Mouse (Mus musculus): ENCODE data around the gene Cd47. TPM values are rescaled to one million over a fixed set of nuclear protein-coding genes. Genes with fewer than 3 reads are reported as not detected.

The Cd47 gene
- polyA plus RNA-seq, 1 experiment from 2014 or later = 80.5 TPM

DNA sequence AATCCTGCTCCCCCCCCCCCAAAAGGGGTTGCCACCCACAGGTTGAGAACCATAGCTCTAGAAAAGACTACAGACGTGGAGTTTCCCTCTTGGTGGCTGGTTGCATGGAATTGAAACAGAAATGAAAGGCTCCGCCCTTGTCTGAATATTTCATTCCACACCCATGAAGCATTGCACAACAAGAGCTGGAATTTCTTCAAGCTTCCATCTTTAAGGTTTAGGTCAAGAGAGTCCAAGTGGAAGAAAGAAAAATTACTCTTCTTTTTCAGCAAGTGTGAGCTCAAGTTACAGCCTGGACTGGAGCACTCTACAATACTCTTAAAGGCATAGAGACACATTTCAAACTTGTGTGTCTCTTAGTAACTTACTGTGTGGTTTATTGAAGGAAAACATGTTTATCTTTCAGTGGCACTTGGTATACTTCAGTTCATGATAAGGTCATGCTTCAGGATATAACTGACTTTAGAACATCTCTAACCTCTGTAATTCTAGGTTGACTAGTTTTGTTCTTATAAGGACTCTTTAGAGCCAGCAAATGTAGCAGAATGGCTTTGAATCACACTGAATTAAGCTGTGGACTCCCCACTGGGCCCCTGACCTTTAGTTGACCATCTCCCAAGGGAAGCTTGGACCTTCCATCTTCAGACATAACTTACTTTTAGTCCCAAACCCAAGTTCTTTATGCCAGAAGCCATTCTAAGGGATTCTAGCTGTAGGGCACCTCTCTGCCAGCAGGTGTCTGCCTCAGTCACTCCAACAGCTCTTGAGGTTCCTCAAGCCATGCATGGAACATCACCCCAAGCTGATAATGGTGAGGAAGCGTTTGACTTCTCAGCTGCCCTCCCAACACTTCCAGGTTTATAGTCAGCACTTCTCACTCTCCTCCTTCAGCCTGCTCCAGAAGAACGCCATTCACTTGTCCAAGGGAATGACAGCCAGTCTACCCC is 58.8 kb downstream of the Cd47 start:
- Histone ChIP-seq H3K27ac (no peak overlapping the region), H3K9ac (no peak overlapping the region), H3K9me3 (no peaks in the 10 kb centered on the region), H3K4me1 (peaks cover 5% of the 10 kb centered on the region), H3K27me3 (replicated peaks) (no peaks in the 10 kb centered on the region), H3K36me3 (no peaks in the 10 kb centered on the region), H3K4me2 (replicated peaks) (no peak overlapping the region), H3K4me3 (no peak overlapping the region)
- no peak for ATAC-seq (ENCODE audit: low FRiP score, low read depth)
- 82% methylated on average over 4 of the region's 4 CpGs for WGBS

DNA sequence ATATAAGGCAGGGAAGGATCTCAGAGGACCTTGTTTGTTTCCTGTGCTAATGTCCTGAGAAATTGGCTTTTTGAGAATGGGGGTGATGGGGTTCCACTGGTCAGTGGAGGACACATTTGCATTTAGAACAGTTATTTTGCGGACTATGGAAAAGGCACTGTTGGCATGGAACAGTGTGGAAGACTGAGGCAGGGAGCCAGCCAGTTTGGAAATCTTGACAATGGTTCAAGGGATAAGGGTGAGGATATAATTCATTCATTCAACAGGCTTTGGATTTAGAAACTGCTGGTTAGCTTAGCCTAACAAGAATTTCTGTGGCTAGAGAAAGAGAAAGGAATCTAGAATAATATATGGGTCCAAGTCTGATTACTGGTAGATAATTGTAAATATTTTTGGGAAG is 61.7 kb downstream of the Cd47 start:
- Histone ChIP-seq H3K4me2 (replicated peaks) (no peak overlapping the region), H3K9me3 (peaks cover 4% of the 10 kb centered on the region; the same call in 1 of the 2 replicates), H3K4me1 (peaks cover 5% of the 10 kb centered on the region; the same call in 1 of the 2 replicates), H3K27me3 (replicated peaks) (no peaks in the 10 kb centered on the region), H3K27ac (no peak overlapping the region), H3K4me3 (no peak overlapping the region), H3K9ac (no peak overlapping the region), H3K36me3 (no peaks in the 10 kb centered on the region)
- no peak for ATAC-seq (ENCODE audit: low FRiP score, low read depth)
- WGBS = 97% methylated on average over 1 of the region's 1 CpGs

DNA sequence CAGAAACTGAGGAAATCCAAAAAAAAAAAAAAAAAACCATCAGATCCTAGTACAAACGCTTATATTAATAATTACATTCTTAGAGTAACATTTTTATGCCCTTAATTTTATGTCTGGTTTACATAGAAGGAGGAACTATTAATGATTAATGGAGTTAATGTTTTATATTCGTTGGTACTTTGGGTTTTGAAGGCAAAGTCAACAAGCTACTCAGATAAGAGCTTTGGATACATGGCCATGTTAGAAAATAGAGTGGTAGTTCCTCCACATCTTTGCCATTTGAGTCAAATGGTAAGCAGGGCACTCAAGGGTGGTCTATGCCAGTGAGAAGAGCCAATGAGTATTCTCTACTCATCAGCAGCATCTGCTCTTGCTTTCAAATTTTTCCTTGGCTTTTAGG is 66.3 kb downstream of the Cd47 start:
- peaks cover 8% of the 10 kb centered on the region for H3K36me3 ChIP-seq
- H3K27me3 ChIP-seq (replicated peaks) = no peaks in the 10 kb centered on the region
- no peaks in the 10 kb centered on the region for H3K4me1 ChIP-seq
- 91% methylated on average over 2 of the region's 2 CpGs for WGBS
- no peak overlapping the region for H3K9ac ChIP-seq
- H3K4me2 ChIP-seq (replicated peaks) = no peak overlapping the region
- no peak for ATAC-seq (ENCODE audit: low FRiP score, low read depth)
- H3K27ac ChIP-seq = no peak overlapping the region
- H3K4me3 ChIP-seq = no peak overlapping the region
- H3K9me3 ChIP-seq = peaks cover 4% of the 10 kb centered on the region; the same call in 1 of the 2 replicates

DNA sequence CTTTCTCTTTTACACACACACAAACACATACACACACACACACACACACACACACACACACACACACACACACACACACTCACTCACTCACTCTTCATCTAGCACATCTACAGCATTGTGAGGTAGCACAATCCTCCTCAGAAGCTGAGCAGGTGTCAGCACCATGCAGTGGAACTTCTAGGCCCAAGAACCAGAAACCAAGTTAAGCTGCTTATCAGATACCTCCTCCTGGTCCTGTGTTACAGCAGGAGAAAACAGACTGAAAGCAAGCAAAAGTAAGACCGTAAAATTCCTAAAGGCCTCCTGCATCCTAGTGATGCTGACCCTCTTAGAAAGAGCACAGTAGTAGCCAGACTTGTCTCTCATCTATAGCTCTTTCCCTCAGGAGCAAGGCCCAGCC is 67.9 kb downstream of the Cd47 start:
- no peak for ATAC-seq (ENCODE audit: low FRiP score, low read depth)
- H3K27ac ChIP-seq = no peak overlapping the region
- H3K9ac ChIP-seq = no peak overlapping the region
- WGBS = 98% methylated on average over 1 of the region's 1 CpGs
- H3K36me3 ChIP-seq = peaks cover 8% of the 10 kb centered on the region
- H3K4me1 ChIP-seq = no peaks in the 10 kb centered on the region
- no peak overlapping the region for H3K4me2 ChIP-seq (replicated peaks)
- H3K9me3 ChIP-seq = peaks cover 4% of the 10 kb centered on the region; the same call in 1 of the 2 replicates
- H3K4me3 ChIP-seq = no peak overlapping the region
- no peaks in the 10 kb centered on the region for H3K27me3 ChIP-seq (replicated peaks)

DNA sequence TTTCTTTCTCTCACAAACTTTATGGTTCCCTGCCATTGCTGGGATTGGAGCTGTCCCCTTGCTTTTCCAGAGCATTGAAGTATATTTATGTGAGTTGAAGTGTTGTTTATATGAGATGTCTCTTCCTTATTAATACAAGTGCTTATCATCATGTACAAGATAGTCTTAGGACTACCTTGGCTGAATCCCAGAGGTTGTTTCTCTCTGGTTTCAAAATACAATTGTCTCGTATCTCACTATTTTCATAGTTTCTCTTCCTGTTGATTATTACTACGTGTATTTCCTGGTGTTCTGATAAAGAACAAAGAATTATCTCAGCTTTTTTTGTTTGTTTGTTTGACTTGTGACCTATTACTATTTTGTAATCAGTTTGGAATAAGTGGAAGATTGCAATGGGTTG is 73.6 kb downstream of the Cd47 start:
- no peak overlapping the region for H3K27ac ChIP-seq
- no peak overlapping the region for H3K4me3 ChIP-seq
- ATAC-seq (ENCODE audit: low FRiP score, low read depth) = no peak
- no peaks in the 10 kb centered on the region for H3K27me3 ChIP-seq (replicated peaks)
- WGBS = 91% methylated on average over 2 of the region's 2 CpGs
- H3K9ac ChIP-seq = no peak overlapping the region
- no peaks in the 10 kb centered on the region for H3K36me3 ChIP-seq
- no peaks in the 10 kb centered on the region for H3K4me1 ChIP-seq
- no peak overlapping the region for H3K4me2 ChIP-seq (replicated peaks)
- no peaks in the 10 kb centered on the region for H3K9me3 ChIP-seq

DNA sequence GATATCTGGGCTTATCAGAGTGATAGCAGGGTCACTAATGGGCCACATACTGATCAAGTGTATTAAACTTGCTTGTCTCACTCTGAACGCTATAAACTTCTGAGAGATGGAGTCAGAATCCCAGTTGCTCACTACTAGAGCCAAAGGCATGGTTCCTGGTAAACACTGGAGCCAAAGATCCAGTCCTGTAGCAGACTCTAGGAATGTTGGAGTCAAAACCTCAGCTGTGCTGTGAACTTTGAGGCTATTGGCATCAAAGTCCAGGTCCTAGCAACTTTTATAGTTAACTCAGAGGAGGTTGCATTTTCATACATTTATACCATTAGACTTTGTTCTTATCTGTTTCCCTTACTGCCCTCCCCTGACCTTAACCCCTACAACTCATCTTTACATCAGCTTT is 74.2 kb downstream of the Cd47 start:
- H3K4me3 ChIP-seq = no peak overlapping the region
- no peak overlapping the region for H3K4me2 ChIP-seq (replicated peaks)
- no peaks in the 10 kb centered on the region for H3K36me3 ChIP-seq
- no peaks in the 10 kb centered on the region for H3K4me1 ChIP-seq
- H3K9ac ChIP-seq = no peak overlapping the region
- no peak for ATAC-seq (ENCODE audit: low FRiP score, low read depth)
- no peaks in the 10 kb centered on the region for H3K9me3 ChIP-seq
- H3K27me3 ChIP-seq (replicated peaks) = no peaks in the 10 kb centered on the region
- H3K27ac ChIP-seq = no peak overlapping the region
- 91% methylated on average over 1 of the region's 1 CpGs for WGBS

DNA sequence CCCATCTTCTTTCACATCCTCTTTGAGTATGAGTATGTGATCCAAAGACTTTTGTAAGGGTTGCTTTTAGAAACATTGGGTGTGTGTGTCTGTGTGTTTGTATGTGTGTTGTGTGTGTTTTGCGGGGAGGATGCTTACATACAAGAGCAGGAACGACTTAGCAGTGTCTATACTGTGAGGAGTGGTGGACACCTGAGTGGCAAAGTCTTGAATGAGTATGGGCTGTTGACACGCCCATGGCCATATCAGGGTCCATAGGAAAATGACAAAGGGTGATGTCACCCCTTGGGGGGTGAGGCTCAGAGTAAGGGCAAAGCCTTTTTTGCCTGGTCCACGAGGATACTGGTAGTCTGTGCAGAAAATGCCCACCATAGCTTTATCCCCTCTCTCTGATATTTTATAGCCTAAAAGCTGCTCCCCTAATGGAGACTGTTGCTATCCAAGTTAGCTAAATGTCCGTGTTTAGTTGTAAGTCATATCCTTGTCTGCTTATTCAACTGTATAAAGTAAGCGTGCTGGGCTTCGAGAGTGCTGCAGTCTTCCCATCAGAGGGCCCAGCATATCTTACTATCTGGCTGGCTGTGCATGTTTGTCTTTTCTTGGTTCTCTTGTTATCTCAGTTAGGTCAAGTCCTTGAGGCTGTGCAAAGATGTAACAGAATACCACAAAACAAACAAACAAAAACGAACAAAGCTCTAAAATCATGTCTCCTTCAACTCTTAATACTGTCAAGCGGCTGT is 76.1 kb downstream of the Cd47 start:
- no peaks in the 10 kb centered on the region for H3K27me3 ChIP-seq (replicated peaks)
- H3K36me3 ChIP-seq = no peaks in the 10 kb centered on the region
- no peaks in the 10 kb centered on the region for H3K4me1 ChIP-seq
- no peaks in the 10 kb centered on the region for H3K9me3 ChIP-seq
- H3K9ac ChIP-seq = no peak overlapping the region
- H3K4me3 ChIP-seq = no peak overlapping the region
- H3K4me2 ChIP-seq (replicated peaks) = no peak overlapping the region
- no peak overlapping the region for H3K27ac ChIP-seq
- no peak for ATAC-seq (ENCODE audit: low FRiP score, low read depth)
- WGBS = 88% methylated on average over 9 of the region's 9 CpGs

DNA sequence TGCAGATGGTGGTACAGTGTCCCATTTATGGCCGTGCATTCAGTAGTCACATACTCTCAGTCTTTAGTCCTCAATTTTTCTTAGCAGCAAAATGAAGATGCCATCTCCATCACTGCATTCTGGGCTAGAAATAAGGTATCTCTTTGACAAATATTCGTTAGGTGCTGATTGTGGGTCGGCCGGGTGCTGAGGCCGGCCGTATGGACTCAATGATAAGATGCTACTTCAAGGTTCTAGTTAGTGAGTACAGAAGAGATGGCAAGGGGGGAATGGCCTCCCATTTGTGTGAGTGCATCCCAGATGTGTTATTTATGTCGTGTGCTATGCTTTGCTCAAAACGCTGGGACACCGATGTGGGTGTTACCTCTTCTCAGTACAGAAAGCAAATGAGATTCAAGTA is 76.9 kb downstream of the Cd47 start:
- no peak for ATAC-seq (ENCODE audit: low FRiP score, low read depth)
- Histone ChIP-seq H3K27ac (no peak overlapping the region), H3K27me3 (replicated peaks) (no peaks in the 10 kb centered on the region), H3K9me3 (no peaks in the 10 kb centered on the region), H3K36me3 (no peaks in the 10 kb centered on the region), H3K4me2 (replicated peaks) (no peak overlapping the region), H3K4me3 (no peak overlapping the region), H3K4me1 (no peaks in the 10 kb centered on the region), H3K9ac (no peak overlapping the region)
- WGBS = 94% methylated on average over 9 of the region's 9 CpGs

DNA sequence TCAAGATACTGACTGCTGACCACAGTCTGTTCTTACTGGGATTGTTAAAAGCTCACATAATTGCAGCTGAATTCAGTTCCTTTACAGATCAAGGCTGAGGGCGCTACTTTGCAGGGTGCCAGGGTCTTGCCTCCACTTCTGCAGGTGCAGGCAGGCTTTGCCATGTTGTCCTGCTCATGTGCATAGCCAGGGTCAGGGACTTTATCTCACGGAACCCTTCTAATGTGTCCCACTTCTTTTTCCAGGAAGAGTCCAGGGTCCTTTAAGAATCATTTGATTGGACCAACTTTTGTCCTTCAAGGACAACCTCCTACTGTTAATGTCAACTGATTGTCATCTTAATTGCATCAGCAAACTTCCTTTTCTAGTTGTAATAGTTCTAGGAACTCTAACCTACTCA is 77.7 kb downstream of the Cd47 start:
- H3K4me3 ChIP-seq = no peak overlapping the region
- H3K9ac ChIP-seq = no peak overlapping the region
- no peak for ATAC-seq (ENCODE audit: low FRiP score, low read depth)
- WGBS = 88% methylated on average over 2 of the region's 2 CpGs
- no peak overlapping the region for H3K4me2 ChIP-seq (replicated peaks)
- no peak overlapping the region for H3K27ac ChIP-seq
- H3K36me3 ChIP-seq = no peaks in the 10 kb centered on the region
- H3K27me3 ChIP-seq (replicated peaks) = no peaks in the 10 kb centered on the region
- no peaks in the 10 kb centered on the region for H3K9me3 ChIP-seq
- no peaks in the 10 kb centered on the region for H3K4me1 ChIP-seq

DNA sequence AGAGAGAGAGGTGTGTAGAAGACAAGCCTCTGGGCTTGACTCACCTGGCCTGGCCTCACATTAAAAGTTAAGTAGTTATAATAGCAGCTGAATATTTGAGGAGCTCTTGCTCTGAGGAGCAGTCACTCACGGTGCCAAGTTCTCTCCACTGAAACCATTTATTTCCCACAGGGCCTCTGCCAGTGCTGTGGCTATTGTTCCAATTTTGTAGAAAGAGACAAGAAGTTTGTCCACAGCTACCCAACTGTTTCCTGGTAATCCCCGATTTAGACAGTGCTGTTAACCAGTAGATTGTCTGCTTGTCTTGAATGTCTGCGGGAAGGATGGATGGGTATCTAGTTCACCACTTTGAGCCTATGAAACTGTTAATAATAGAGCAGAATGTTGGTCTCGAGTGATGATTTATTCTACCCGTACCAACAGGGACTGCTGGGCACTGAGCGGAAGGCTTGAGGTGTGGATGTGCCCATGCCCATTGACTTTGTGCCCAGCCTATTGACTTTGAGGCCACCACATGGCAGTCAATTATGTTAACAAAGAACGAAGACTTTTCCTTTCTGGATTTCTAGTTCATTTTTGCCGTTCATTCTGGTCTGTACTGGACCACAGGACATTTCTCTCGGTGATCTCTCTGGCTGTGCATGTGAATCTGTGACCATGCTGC is 86.2 kb downstream of the Cd47 start:
- H3K4me2 ChIP-seq (replicated peaks) = no peak overlapping the region
- ATAC-seq (ENCODE audit: low FRiP score, low read depth) = no peak
- 91% methylated on average over 9 of the region's 9 CpGs for WGBS

DNA sequence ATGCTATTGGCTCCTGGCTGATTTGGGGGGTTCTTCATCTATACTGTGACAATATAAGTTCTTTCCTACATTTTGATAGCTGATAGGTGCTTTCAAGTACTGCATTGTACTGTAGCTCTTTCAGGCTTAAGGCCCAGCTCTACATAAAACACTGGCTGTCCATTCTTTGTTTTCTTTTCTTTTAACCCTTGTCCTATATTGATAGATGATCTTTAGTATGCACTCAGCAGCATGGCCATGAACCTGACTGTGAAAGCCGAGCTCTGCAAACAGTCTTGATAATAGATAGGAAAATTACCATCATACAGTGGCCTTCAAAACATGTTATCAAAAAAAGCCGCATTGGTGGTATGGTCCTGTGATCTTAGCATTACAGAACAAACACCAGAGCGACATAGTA is 87.0 kb downstream of the Cd47 start:
- no peak overlapping the region for H3K9ac ChIP-seq
- H3K36me3 ChIP-seq = peaks cover 6% of the 10 kb centered on the region; the same call in 1 of the 2 replicates
- H3K4me1 ChIP-seq = no peaks in the 10 kb centered on the region
- H3K9me3 ChIP-seq = no peaks in the 10 kb centered on the region
- ATAC-seq (ENCODE audit: low FRiP score, low read depth) = no peak
- H3K4me3 ChIP-seq = no peak overlapping the region
- no peak overlapping the region for H3K4me2 ChIP-seq (replicated peaks)
- H3K27me3 ChIP-seq (replicated peaks) = no peaks in the 10 kb centered on the region
- WGBS = 76% methylated on average over 3 of the region's 3 CpGs
- H3K27ac ChIP-seq = no peak overlapping the region

More for the DNA sequence above, 86.2 kb downstream of the Cd47 start:
- Histone ChIP-seq H3K27me3 (replicated peaks) (no peaks in the 10 kb centered on the region), H3K27ac (no peak overlapping the region), H3K4me3 (no peak overlapping the region), H3K4me1 (no peaks in the 10 kb centered on the region), H3K36me3 (peaks cover 6% of the 10 kb centered on the region; the same call in 1 of the 2 replicates), H3K9ac (no peak overlapping the region), H3K9me3 (no peaks in the 10 kb centered on the region)

Measured in neural tube, embryonic 12.5 days (tissue).